Mouse (Mus musculus) MEL (cell line): ENCODE data around the gene Chpf. TPM values are rescaled to one million over a fixed set of nuclear protein-coding genes. Genes with fewer than 3 reads are reported as not detected.

Source experiments
- DNase-seq: peaks from one replicate; pipeline ENCODE4 v3.0.0; 2011; ENCODE audit warnings: low read depth, low spot score
- H3K27ac ChIP-seq: 2 replicates; pipeline ENCODE4 v1.5.1; 2012; ENCODE audit warnings: low read depth, mild to moderate bottlenecking, control low read depth, low read length, moderate library complexity; ENCODE audit not compliant: control insufficient read depth
- H3K27me3 ChIP-seq, 2 experiments: fragments of 150-350 bp in 1 of 2; sonication (generic) in 1 of 2; 2 replicates each; pipeline ENCODE4 v1.6.1; 2012; ENCODE audit warnings: low read length in 2 of 2, mild to moderate bottlenecking in 2 of 2, improper control_type of control experiment in 1 of 2, moderate library complexity in 1 of 2; ENCODE audit not compliant: insufficient read depth in 2 of 2, control insufficient read depth in 1 of 2
- H3K36me3 ChIP-seq, 2 experiments: 2 replicates each; pipeline ENCODE4 v1.6.1; 2012 to 2014; ENCODE audit warnings: low read length in 2 of 2, improper control_type of control experiment in 1 of 2, inconsistent platforms in 1 of 2, mild to moderate bottlenecking in 1 of 2; ENCODE audit not compliant: insufficient read depth in 2 of 2, control insufficient read depth in 1 of 2
- H3K4me1 ChIP-seq, 2 experiments: fragments of 150-350 bp in 1 of 2; sonication (generic) in 1 of 2; 2 replicates each; pipeline ENCODE4 v1.6.1; 2012; ENCODE audit warnings: low read length in 2 of 2, improper control_type of control experiment in 1 of 2, mild to moderate bottlenecking in 1 of 2; ENCODE audit not compliant: insufficient read depth in 2 of 2, control insufficient read depth in 1 of 2
- H3K4me3 ChIP-seq, 2 experiments: fragments of 150-350 bp in 1 of 2; sonication (generic) in 1 of 2; 2 replicates each; pipeline ENCODE4 v1.5.1; 2012; ENCODE audit warnings: low read depth in 2 of 2, low read length in 2 of 2, mild to moderate bottlenecking in 2 of 2, moderate library complexity in 2 of 2, control low read depth in 1 of 2, improper control_type of control experiment in 1 of 2; ENCODE audit not compliant: control insufficient read depth in 1 of 2, insufficient read depth in 1 of 2
- H3K79me2 ChIP-seq: 2 replicates; pipeline ENCODE4 v1.6.1; 2012; ENCODE audit warnings: mild to moderate bottlenecking, low read length, moderate library complexity; ENCODE audit not compliant: control insufficient read depth, poor library complexity, insufficient read depth
- H3K9ac ChIP-seq: 2 replicates; pipeline ENCODE4 v1.6.1; 2012; ENCODE audit warnings: low read depth, mild to moderate bottlenecking, control low read depth, low read length, moderate library complexity; ENCODE audit not compliant: control insufficient read depth, poor library complexity, severe bottlenecking
- H3K9me3 ChIP-seq: fragments of 150-350 bp; sonication (generic); replicated peaks from 2 replicates; pipeline ENCODE4 v1.6.1; 2012; ENCODE audit warnings: mild to moderate bottlenecking, low read length, improper control_type of control experiment, moderate library complexity; ENCODE audit not compliant: insufficient read depth
- CTCF ChIP-seq, 3 experiments: IDR thresholded peaks in 2 of 3; conservative IDR thresholded peaks in 1 of 3; 2 replicates each; pipeline ENCODE4 v1.5.1; 2011 to 2012; ENCODE audit warnings: low read length in 3 of 3, low read depth in 2 of 3, mild to moderate bottlenecking in 2 of 3, improper control_type of control experiment in 1 of 3, inconsistent platforms in 1 of 3, mixed read lengths in 1 of 3, moderate library complexity in 1 of 3; ENCODE audit not compliant: control insufficient read depth in 1 of 3, insufficient read depth in 1 of 3, poor library complexity in 1 of 3, severe bottlenecking in 1 of 3
- ELF1 ChIP-seq: IDR thresholded peaks from 2 replicates; pipeline ENCODE4 v1.6.1; 2014; ENCODE audit warnings: low read depth, mild to moderate bottlenecking, inconsistent platforms, low read length, improper control_type of control experiment, moderate library complexity
- EP300 ChIP-seq, 2 experiments: IDR thresholded peaks; 2 replicates each; pipeline ENCODE4 v1.6.1; 2011; ENCODE audit warnings: improper control_type of control experiment in 2 of 2, low read length in 2 of 2, low read depth in 1 of 2, mild to moderate bottlenecking in 1 of 2
- ETS1 ChIP-seq: IDR thresholded peaks from 2 replicates; pipeline ENCODE4 v1.6.1; 2012; ENCODE audit warnings: low read depth, mild to moderate bottlenecking, inconsistent platforms, low read length, improper control_type of control experiment, moderate library complexity
- GABPA ChIP-seq: IDR thresholded peaks from 2 replicates; pipeline ENCODE4 v1.6.1; 2012; ENCODE audit warnings: low read depth, mild to moderate bottlenecking, inconsistent platforms, low read length, improper control_type of control experiment, moderate library complexity
- GATA1 ChIP-seq: IDR thresholded peaks from 2 replicates; pipeline ENCODE4 v1.6.1; 2011; ENCODE audit warnings: low read depth, low read length, improper control_type of control experiment
- MAZ ChIP-seq: IDR thresholded peaks from 2 replicates; pipeline ENCODE4 v1.6.1; 2012; ENCODE audit warnings: low read depth, mild to moderate bottlenecking, inconsistent platforms, low read length, improper control_type of control experiment
- POLR2A ChIP-seq, 2 experiments: IDR thresholded peaks; 2 replicates each; pipeline ENCODE4 v1.6.1; 2011 to 2012; ENCODE audit warnings: low read length in 2 of 2, mild to moderate bottlenecking in 2 of 2, control low read depth in 1 of 2, improper control_type of control experiment in 1 of 2, low read depth in 1 of 2, moderate library complexity in 1 of 2; ENCODE audit not compliant: control insufficient read depth in 1 of 2, insufficient read depth in 1 of 2, poor library complexity in 1 of 2
- RAD21 ChIP-seq: IDR thresholded peaks from 2 replicates; pipeline ENCODE4 v1.6.1; 2011; ENCODE audit warnings: mild to moderate bottlenecking, low read depth, low read length, improper control_type of control experiment
- RCOR1 ChIP-seq: IDR thresholded peaks from 2 replicates; pipeline ENCODE4 v1.6.1; 2012; ENCODE audit warnings: low read depth, mild to moderate bottlenecking, inconsistent platforms, low read length, improper control_type of control experiment
- SIN3A ChIP-seq: IDR thresholded peaks from 2 replicates; pipeline ENCODE4 v1.6.1; 2012; ENCODE audit warnings: low read length, improper control_type of control experiment, inconsistent platforms
- SMC3 ChIP-seq: IDR thresholded peaks from 2 replicates; pipeline ENCODE4 v1.6.1; 2011; ENCODE audit warnings: low read depth, low read length, improper control_type of control experiment
- TAL1 ChIP-seq: IDR thresholded peaks from 2 replicates; pipeline ENCODE4 v1.6.1; 2012; ENCODE audit warnings: mild to moderate bottlenecking, inconsistent platforms, low read length, moderate library complexity, mixed read lengths
- TBP ChIP-seq: IDR thresholded peaks from 2 replicates; pipeline ENCODE4 v1.8.0; 2011; ENCODE audit warnings: low read depth, low read length, improper control_type of control experiment
- TCF12 ChIP-seq: IDR thresholded peaks from 2 replicates; pipeline ENCODE4 v1.6.1; 2014; ENCODE audit warnings: low read depth, mild to moderate bottlenecking, inconsistent platforms, low read length, improper control_type of control experiment, moderate library complexity
- USF2 ChIP-seq, 2 experiments: IDR thresholded peaks; 2 replicates each; pipeline ENCODE4 v1.6.1; 2011 to 2012; ENCODE audit warnings: improper control_type of control experiment in 2 of 2, low read length in 2 of 2, borderline replicate concordance in 1 of 2, inconsistent platforms in 1 of 2, low read depth in 1 of 2, mild to moderate bottlenecking in 1 of 2; ENCODE audit not compliant: insufficient read depth in 1 of 2
- ZC3H11A ChIP-seq: IDR thresholded peaks from 2 replicates; pipeline ENCODE4 v1.6.1; 2012; ENCODE audit warnings: low read depth, mild to moderate bottlenecking, inconsistent platforms, low read length, improper control_type of control experiment
- ZNF384 ChIP-seq: IDR thresholded peaks from 2 replicates; pipeline ENCODE4 v1.6.1; 2012; ENCODE audit warnings: low read depth, mild to moderate bottlenecking, inconsistent platforms, low read length, improper control_type of control experiment
- polyA plus RNA-seq, 2 experiments: library from polyadenylated mRNA; stranded (reverse) in 1 of 2; unstranded in 1 of 2; fragments of >175 nt in 1 of 2; fragments of >200 nt in 1 of 2; gene quantifications; 2 replicates each; pipeline versions ENCODE4 v1.2.1 to v1.2.4; 2012; ENCODE audit warnings: low replicate concordance in 2 of 2, low read depth in 1 of 2; ENCODE audit not compliant: insufficient read length in 2 of 2, insufficient read depth in 1 of 2, missing spikeins in 1 of 2
- total RNA-seq: library from RNA; depleted of rRNA; stranded (reverse); fragments of 300-350 nt; gene quantifications from 2 replicates; pipeline ENCODE4 v1.2.3, GENCODE M21; 2012

The Chpf gene
- total and polyA plus RNA-seq, 3 experiments, result 32.3 to 49.0 TPM; not detected in 1

DNA sequence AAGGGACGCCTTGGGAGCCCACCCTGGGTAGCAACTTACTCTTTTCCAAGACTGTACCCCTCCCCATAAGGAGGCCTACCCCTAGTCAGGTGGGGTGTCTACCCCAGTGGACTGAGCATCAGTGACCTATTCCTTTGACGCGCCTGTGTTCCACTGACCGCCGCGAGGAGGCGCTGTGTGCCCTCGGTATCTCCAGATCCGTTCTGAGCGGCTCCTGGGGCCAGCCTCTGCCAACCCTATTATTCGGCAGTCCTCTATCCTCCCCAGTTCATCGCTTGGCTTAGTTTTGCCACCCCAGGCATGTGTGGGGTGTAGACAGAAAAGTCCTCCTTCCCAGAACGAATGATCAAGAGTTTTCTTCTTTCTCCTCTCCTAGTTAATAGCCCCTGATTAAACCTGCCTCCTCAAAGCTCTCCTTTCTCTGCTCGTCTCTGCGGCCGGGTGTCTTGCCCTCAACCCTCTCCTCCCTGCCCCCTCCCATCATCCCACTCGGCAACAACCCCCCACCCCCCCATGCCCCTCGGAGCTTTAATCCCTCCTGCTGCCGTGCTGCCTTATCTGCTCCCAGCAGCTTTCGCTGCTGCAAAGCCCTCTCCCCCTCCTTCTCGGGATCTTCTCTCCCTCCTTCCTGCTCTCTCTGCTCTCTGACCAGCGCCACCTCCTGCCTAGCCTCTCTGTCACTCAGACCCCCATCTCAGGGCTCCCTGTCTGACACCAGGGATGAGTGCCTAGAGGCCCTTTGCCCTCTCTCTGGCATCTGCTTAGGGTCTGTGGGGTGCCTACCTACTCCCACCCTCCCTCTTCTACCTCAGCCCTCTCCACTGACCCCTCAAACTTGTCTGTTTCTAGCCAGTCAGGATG, 33.1 kb downstream of the Chpf start:
- Histone ChIP-seq H3K9ac (peak overlapping the region; percentile 50), H3K4me3 (peak overlapping the region; percentile 42 to 64), H3K79me2 (no peaks in the 10 kb centered on the region; the same call in 1 of the 2 replicates), H3K27me3 (no peaks in the 10 kb centered on the region; a peak in 1 of 4 replicates), H3K27ac (peak overlapping the region; percentile 85)
- peak; percentile 88 for DNase-seq
- TF ChIP-seq MAZ (peak; percentile 82), TBP (peak; percentile 38; the same call in 1 of the 2 replicates), RCOR1 (0 out of 2 replicates have a peak, but pooled peaks have one; percentile 4), ZC3H11A (peak; percentile 66), SMC3 (peak; percentile 77), RAD21 (peak; percentile 75), ZNF384 (no peak), ELF1 (no peak), GATA1 (peak; percentile 51; the same call in 1 of the 2 replicates), SIN3A (0 out of 2 replicates have a peak, but pooled peaks have one; percentile 2), TCF12 (peak; percentile 89), TAL1 (peak; percentile 85), POLR2A (IDR thresholded peaks at IDR 0.05; ENCODE audit: control insufficient read depth in 1 of 2, insufficient read depth in 1 of 2, low read depth in 1 of 2, low read length in 2 of 2, poor library complexity in 1 of 2) (peak in 1 of 2 experiments; percentile 20; a peak in 1 of 4 replicates), USF2 (IDR thresholded peaks at IDR 0.05; ENCODE audit: borderline replicate concordance in 1 of 2, insufficient read depth in 1 of 2, low read depth in 1 of 2, low read length in 2 of 2) (no peak), CTCF (IDR thresholded peaks at IDR 0.05 in 2 of 3, conservative IDR thresholded peaks at IDR 0.05 in 1 of 3; ENCODE audit: control insufficient read depth in 1 of 3, insufficient read depth in 1 of 3, low read depth in 2 of 3, low read length in 3 of 3, poor library complexity in 1 of 3, severe bottlenecking in 1 of 3) (peak; percentile 89 to 98 (median 94)), GABPA (no peak), EP300 (IDR thresholded peaks at IDR 0.05; ENCODE audit: low read depth in 1 of 2, low read length in 2 of 2) (peak; percentile 22 to 69; a peak in 3 of 4 replicates), ETS1 (peak; percentile 41; the same call in 1 of the 2 replicates)
- TF ChIP-seq, all 39 proteins: peak for 14
- peaks cover 0 to 27% of the 10 kb centered on the region in 2 experiments; a peak in 2 of 4 replicates for H3K36me3 ChIP-seq
- H3K4me1 ChIP-seq, result peaks cover 23 to 42% of the 10 kb centered on the region in 2 experiments; a peak in 3 of 4 replicates
- H3K9me3 ChIP-seq, result no peaks in the 10 kb centered on the region
